Mouse (Mus musculus) ES-E14 (cell line): ENCODE data around the gene Zfp385b. TPM values are rescaled to one million over a fixed set of nuclear protein-coding genes. Genes with fewer than 3 reads are reported as not detected.
"Not testable (repeated sequence)": the region's sequence is repeated elsewhere in the genome, so short reads cannot be mapped to it uniquely, and the experiment has no call there.

ENCODE experiments used
- DNase-seq: peaks from one replicate; pipeline ENCODE4 v3.0.0-alpha.2; 2013; ENCODE audit warnings: low read depth, low spot score
- H3K27ac ChIP-seq: 2 replicates; pipeline ENCODE4 v1.5.1; 2012; ENCODE audit warnings: low read depth, mild to moderate bottlenecking, low read length, moderate library complexity, mixed read lengths; ENCODE audit not compliant: poor library complexity, insufficient read depth, severe bottlenecking
- H3K36me3 ChIP-seq: 2 replicates; pipeline ENCODE4 v1.6.1; 2012; ENCODE audit warnings: mild to moderate bottlenecking, low read length, moderate library complexity, mixed read lengths; ENCODE audit not compliant: control insufficient read depth, poor library complexity, insufficient read depth, severe bottlenecking
- H3K4me1 ChIP-seq, 2 experiments: fragments of 150-350 bp in 1 of 2; sonication (generic) in 1 of 2; 2 replicates each; pipeline ENCODE4 v1.6.1; 2012; ENCODE audit warnings: low read length in 2 of 2, mild to moderate bottlenecking in 1 of 2, mixed read lengths in 1 of 2; ENCODE audit not compliant: control insufficient read depth in 2 of 2, insufficient read depth in 2 of 2, poor library complexity in 1 of 2
- H3K4me3 ChIP-seq, 2 experiments: fragments of 150-350 bp in 1 of 2; sonication (generic) in 1 of 2; 2 replicates each; pipeline ENCODE4 v1.5.1; 2012; ENCODE audit warnings: low read length in 2 of 2, low read depth in 1 of 2, mild to moderate bottlenecking in 1 of 2, mixed read lengths in 1 of 2; ENCODE audit not compliant: insufficient read depth in 1 of 2, poor library complexity in 1 of 2, severe bottlenecking in 1 of 2
- H3K9ac ChIP-seq: 2 replicates; pipeline ENCODE4 v1.6.1; 2012; ENCODE audit warnings: low read depth, mild to moderate bottlenecking, low read length, mixed read lengths; ENCODE audit not compliant: poor library complexity, insufficient read depth, severe bottlenecking
- H3K9me3 ChIP-seq: fragments of 150-350 bp; sonication (generic); 2 replicates; pipeline ENCODE4 v1.6.1; 2012; ENCODE audit warnings: low read depth, mild to moderate bottlenecking, low read length; ENCODE audit not compliant: control insufficient read depth, insufficient read depth
- CHD2 ChIP-seq: IDR thresholded peaks from 2 replicates; pipeline ENCODE4 v1.6.1; 2014; ENCODE audit warnings: mild to moderate bottlenecking, low read depth, low read length, inconsistent platforms
- HCFC1 ChIP-seq: IDR thresholded peaks from 2 replicates; pipeline ENCODE4 v1.6.1; 2012; ENCODE audit warnings: low read length, inconsistent platforms, borderline replicate concordance; ENCODE audit not compliant: insufficient read depth
- MAFK ChIP-seq: IDR thresholded peaks from 2 replicates; pipeline ENCODE4 v1.6.1; 2014; ENCODE audit warnings: mild to moderate bottlenecking, low read depth, low read length, inconsistent platforms; ENCODE audit not compliant: insufficient read depth
- ZC3H11A ChIP-seq: IDR thresholded peaks from 2 replicates; pipeline ENCODE4 v1.6.1; 2012; ENCODE audit warnings: low read depth, mild to moderate bottlenecking, inconsistent platforms, low read length, borderline replicate concordance
- ZNF384 ChIP-seq: IDR thresholded peaks from 2 replicates; pipeline ENCODE4 v1.6.1; 2012; ENCODE audit warnings: low read depth, low read length, inconsistent platforms
- in situ Hi-C, 2 experiments: fragments of 600-800 bp; cut with MboI; formaldehyde crosslinking; loops; one replicate each; pipeline ENCODE4 v1.15.1; 2025; ENCODE audit warnings: low sequenced_read_pairs in 2 of 2, inconsistent platforms in 1 of 2; ENCODE audit not compliant: unreplicated experiment in 2 of 2
- total RNA-seq: library from RNA; depleted of rRNA; stranded (reverse); fragments of 300-350 nt; gene quantifications from 2 replicates; pipeline ENCODE4 v1.2.3, GENCODE M21; 2012

Zfp385b gene
- total RNA-seq, 1 experiment = 0.09 TPM

DNA sequence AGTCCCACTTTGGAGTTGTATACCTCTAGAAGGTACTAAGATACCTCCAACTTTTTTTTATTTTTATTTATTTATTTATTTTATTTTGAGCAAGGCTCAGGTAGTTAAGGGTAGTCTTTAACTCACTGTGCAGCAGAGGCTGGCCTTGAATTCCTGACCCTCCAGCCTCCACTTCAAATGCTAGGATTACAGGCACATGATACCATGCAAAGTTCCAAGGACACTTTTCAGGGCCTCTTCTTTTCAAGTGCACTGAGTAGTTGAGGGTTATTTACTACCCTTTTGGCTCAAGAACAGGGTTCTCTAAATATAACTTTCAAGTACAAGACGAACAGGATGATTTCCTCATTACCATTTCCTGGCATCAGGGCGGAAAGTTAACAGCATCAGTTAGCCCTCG lies 365.7 kb downstream of the Zfp385b start:
- no peaks in the 10 kb centered on the region for H3K36me3 ChIP-seq
- no peaks in the 10 kb centered on the region for H3K4me1 ChIP-seq
- no peak overlapping the region for H3K9ac ChIP-seq
- in situ Hi-C loops = loop anchor here in 1 of 2 experiments (25.0 kb wide), 1 partner anchor 259 kb away; no protein-coding TSS in a partner anchor
- no peaks in the 10 kb centered on the region for H3K9me3 ChIP-seq
- DNase-seq = no peak
- H3K27ac ChIP-seq = no peak overlapping the region
- no peak for TF ChIP-seq CHD2
- TF ChIP-seq MAFK = no peak
- TF ChIP-seq ZC3H11A = no peak
- no peak for TF ChIP-seq ZNF384
- TF ChIP-seq HCFC1 = no peak
- H3K4me3 ChIP-seq = no peak overlapping the region

DNA sequence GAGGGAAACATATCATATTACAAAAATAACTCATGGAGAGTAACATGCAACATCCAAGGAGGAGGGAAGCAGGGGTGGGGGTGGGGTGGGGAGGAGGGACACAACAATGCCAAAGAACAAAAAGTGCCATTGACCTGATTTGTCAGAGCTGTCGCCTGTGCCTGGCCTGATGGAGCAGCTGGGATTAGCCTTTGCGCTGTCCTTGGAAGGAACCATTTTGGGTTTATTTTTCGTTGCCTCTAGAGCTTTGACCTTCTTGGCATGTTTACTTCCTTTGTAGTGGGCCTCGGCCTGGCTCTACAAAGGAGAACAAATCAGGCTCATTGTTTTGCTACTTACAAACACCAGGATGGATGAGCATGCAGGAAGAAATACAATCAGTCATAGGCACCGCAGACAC lies 369.4 kb downstream of the Zfp385b start:
- not testable (repeated sequence) for H3K4me3 ChIP-seq, H3K27ac ChIP-seq, DNase-seq, H3K9me3 ChIP-seq, H3K4me1 ChIP-seq, H3K36me3 ChIP-seq, H3K9ac ChIP-seq
- in situ Hi-C loops = loop anchor here in 1 of 2 experiments (25.0 kb wide), 1 partner anchor 262 kb away; no protein-coding TSS in a partner anchor

DNA sequence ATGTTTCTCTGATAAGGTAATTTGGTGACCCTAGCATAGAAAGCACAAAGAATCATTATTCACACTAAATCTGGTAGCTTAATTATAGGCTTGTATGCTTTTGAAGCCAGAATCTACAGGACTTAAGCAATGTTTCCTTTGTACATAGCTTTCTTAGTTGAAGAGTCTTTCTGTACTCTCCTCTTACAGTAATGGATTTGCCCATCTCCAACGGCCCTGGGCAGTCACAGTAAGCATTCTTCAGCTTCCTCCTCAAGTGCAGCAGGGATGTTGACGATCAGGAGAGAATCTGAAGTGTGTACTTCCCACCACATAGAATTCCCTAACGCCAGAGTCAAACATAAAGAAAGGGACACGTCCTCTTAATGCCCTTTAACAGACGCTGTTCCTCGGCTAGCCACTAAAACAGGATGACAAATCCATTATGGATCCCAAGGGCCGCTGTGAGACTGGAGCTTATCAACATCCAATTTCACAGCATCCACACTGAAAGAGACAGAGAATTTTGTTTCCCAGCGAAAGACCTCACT lies 370.4 kb downstream of the Zfp385b start:
- no peak for DNase-seq
- Histone ChIP-seq H3K27ac (no peak overlapping the region), H3K9me3 (no peaks in the 10 kb centered on the region), H3K4me1 (no peaks in the 10 kb centered on the region), H3K4me3 (no peak overlapping the region), H3K36me3 (no peaks in the 10 kb centered on the region), H3K9ac (no peak overlapping the region)
- TF ChIP-seq ZC3H11A (no peak), CHD2 (no peak), ZNF384 (no peak), MAFK (no peak), HCFC1 (no peak)
- in situ Hi-C loops = no loop called here

DNA sequence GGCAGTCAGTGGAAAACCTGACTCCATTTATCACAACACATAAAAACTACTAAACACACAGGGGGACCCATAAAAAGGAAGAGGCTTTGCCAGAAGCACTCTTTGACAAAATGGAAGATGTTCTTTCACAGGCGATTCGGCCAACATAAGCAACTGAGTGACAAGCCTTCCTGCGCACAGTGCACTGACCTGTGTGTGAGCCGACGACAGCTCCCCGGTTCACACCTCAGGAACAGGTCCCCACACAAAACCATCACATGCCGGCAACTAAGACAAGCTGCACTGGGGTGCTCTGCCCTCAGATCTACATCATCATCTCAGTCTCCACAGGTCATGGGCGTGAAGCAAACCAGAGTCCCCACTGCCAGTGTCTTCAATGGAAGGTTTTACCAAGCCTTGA lies 375.2 kb downstream of the Zfp385b start:
- no peak for TF ChIP-seq HCFC1
- no peak for TF ChIP-seq MAFK
- no peak for TF ChIP-seq ZC3H11A
- no peak for TF ChIP-seq ZNF384
- no peak for TF ChIP-seq CHD2
- Histone ChIP-seq H3K9me3 (no peaks in the 10 kb centered on the region), H3K9ac (no peak overlapping the region), H3K36me3 (no peaks in the 10 kb centered on the region), H3K27ac (no peak overlapping the region), H3K4me3 (no peak overlapping the region), H3K4me1 (no peaks in the 10 kb centered on the region)
- in situ Hi-C loops = no loop called here
- DNase-seq = no peak

DNA sequence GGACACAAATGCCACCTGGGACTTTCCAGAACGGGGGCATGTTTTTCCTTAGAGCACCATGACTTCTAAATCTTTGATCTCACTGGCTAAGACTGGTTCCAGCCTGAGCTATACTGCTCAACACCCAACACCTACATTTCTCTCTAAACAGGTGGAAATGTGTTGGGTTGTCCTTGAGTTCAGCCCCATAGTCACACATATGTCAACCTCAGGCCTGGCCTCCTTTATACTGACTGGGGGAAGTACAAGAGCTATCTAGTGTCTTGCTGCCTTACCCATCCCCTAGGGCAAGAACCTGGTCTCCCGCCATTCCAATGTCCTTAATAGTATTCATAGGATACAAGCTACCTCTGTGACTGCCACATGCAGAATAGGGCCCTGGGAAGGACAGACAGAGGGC lies 378.8 kb downstream of the Zfp385b start:
- Histone ChIP-seq H3K9ac (no peak overlapping the region), H3K4me3 (no peak overlapping the region), H3K27ac (no peak overlapping the region), H3K36me3 (no peaks in the 10 kb centered on the region), H3K4me1 (peaks cover 0 to 2% of the 10 kb centered on the region in 2 experiments; a peak in 1 of 4 replicates), H3K9me3 (no peaks in the 10 kb centered on the region)
- TF ChIP-seq ZNF384 = no peak
- no peak for TF ChIP-seq MAFK
- no peak for TF ChIP-seq ZC3H11A
- no peak for TF ChIP-seq HCFC1
- TF ChIP-seq CHD2 = no peak
- in situ Hi-C loops = no loop called here
- no peak for DNase-seq
